ENCODE assay signal across 9 mouse cellular contexts in genomic region chr13:73116822-73117632, GRCm38 (mm10).
A peak's percentile ranks its signal among the peaks of the same experiment; 100 is the strongest.
DNase-seq lines count a peak whose midpoint lies in the region; ATAC-seq and TF ChIP-seq lines count a peak whose summit lies in the region.
"Had no signal": no experiment of that assay in that cellular context is flagged by ENCODE, and none has a peak within 500 bp of the region (broad histone marks: within the 10 kb centered on the region; RNA-seq: fewer than 3 reads in every experiment).

No protein-coding gene starts in this region.

- no peak overlapping the region; the same call in 1 of the 2 replicates for H3K4me2 ChIP-seq in intestine, embryonic 16.5 days (ENCODE audit: low read depth, low read length)
- H3K4me2 ChIP-seq in intestine, postnatal 0 days (replicated peaks; ENCODE audit: low read depth), result no peak overlapping the region
- peak overlapping the region; percentile 53 for H3K4me2 ChIP-seq in forebrain, postnatal 0 days (ENCODE audit: low read depth)
- H3K4me2 ChIP-seq in midbrain, embryonic 14.5 days (ENCODE audit: low read length), result peak overlapping the region; percentile 46

- H3K9ac ChIP-seq in intestine, embryonic 16.5 days (ENCODE audit: low read depth, low read length), result no peak overlapping the region
- H3K9ac ChIP-seq in intestine, postnatal 0 days (ENCODE audit: low read depth, low read length), result no peak overlapping the region
- H3K9ac ChIP-seq in forebrain, postnatal 0 days, result peak overlapping the region; percentile 51
- H3K9ac ChIP-seq in midbrain, embryonic 14.5 days (replicated peaks; ENCODE audit: low read length), result peak overlapping the region; percentile 40

- peak; percentile 53 for DNase-seq in MN1 (ENCODE audit: low spot score)
- DNase-seq in forebrain, postnatal 0 days, result peak; percentile 82
- peak; percentile 79 for DNase-seq in midbrain, embryonic 14.5 days
- no peak for DNase-seq in thymus, postnatal 36 days
- DNase-seq in gastrocnemius, adult 18-20 months (ENCODE audit: low spot score), result no peak
- no peak for DNase-seq in heart, postnatal 14 days

- no peak overlapping the region for H3K27ac ChIP-seq in intestine, embryonic 16.5 days (ENCODE audit: low read length)
- no peak overlapping the region for H3K27ac ChIP-seq in intestine, postnatal 0 days (ENCODE audit: low read depth, low read length)
- H3K27ac ChIP-seq in forebrain, postnatal 0 days (ENCODE audit: low read depth, low read length), result peak overlapping the region; percentile 47; the same call in 1 of the 2 replicates
- H3K27ac ChIP-seq in midbrain, embryonic 14.5 days (replicated peaks; ENCODE audit: low read depth, low read length), result peak overlapping the region; percentile 79

- no peak for TF ChIP-seq CTCF in intestine, postnatal 0 days (IDR thresholded peaks at IDR 0.05; ENCODE audit: low read depth)
- TF ChIP-seq CTCF in forebrain, postnatal 0 days (IDR thresholded peaks at IDR 0.05; ENCODE audit: low read depth), result no peak

- no peak overlapping the region for H3K4me3 ChIP-seq in intestine, embryonic 16.5 days (ENCODE audit: low read length)
- H3K4me3 ChIP-seq in intestine, postnatal 0 days (ENCODE audit: low read depth, low read length), result no peak overlapping the region
- H3K4me3 ChIP-seq in forebrain, postnatal 0 days (ENCODE audit: low read depth, low read length), result peak overlapping the region; percentile 38
- peak overlapping the region; percentile 19 for H3K4me3 ChIP-seq in midbrain, embryonic 14.5 days (replicated peaks; ENCODE audit: low read depth, low read length)

- 0 out of 2 replicates have a peak, but pooled peaks have one; percentile 26 for ATAC-seq in intestine, embryonic 16.5 days
- ATAC-seq in intestine, postnatal 0 days, result no peak
- ATAC-seq in forebrain, postnatal 0 days, result peak; percentile 97
- peak; percentile 91 for ATAC-seq in midbrain, embryonic 14.5 days (ENCODE audit: low FRiP score, low TSS enrichment)
- ATAC-seq: activated CD4-positive, CD25-positive, alpha-beta regulatory T cell, adult 4 months had no signal

- WGBS in intestine, embryonic 16.5 days, result 35% methylated on average over 22 of the region's 22 CpGs
- WGBS in intestine, postnatal 0 days, result 30% methylated on average over 22 of the region's 22 CpGs
- WGBS in forebrain, postnatal 0 days, result 12% methylated on average over 22 of the region's 22 CpGs
- 26% methylated on average over 22 of the region's 22 CpGs for WGBS in midbrain, embryonic 14.5 days

- H3K27me3 ChIP-seq in intestine, embryonic 16.5 days (replicated peaks; ENCODE audit: control insufficient read depth, insufficient read depth, low read length), result no peaks in the 10 kb centered on the region
- H3K27me3 ChIP-seq in intestine, postnatal 0 days (replicated peaks; ENCODE audit: control insufficient read depth, insufficient read depth, low read length), result 0 out of 2 replicates have a peak, but pooled peaks cover 4% of the 10 kb centered on the region
- H3K27me3 ChIP-seq in forebrain, postnatal 0 days (ENCODE audit: insufficient read depth, low read length), result no peaks in the 10 kb centered on the region; the same call in 1 of the 2 replicates
- H3K27me3 ChIP-seq in midbrain, embryonic 14.5 days (ENCODE audit: control insufficient read depth, insufficient read depth, low read length), result peaks cover 14% of the 10 kb centered on the region

- H3K36me3 ChIP-seq in intestine, embryonic 16.5 days (ENCODE audit: control insufficient read depth, insufficient read depth, low read length), result no peaks in the 10 kb centered on the region
- no peaks in the 10 kb centered on the region for H3K36me3 ChIP-seq in intestine, postnatal 0 days (ENCODE audit: control insufficient read depth, insufficient read depth)
- H3K36me3 ChIP-seq in forebrain, postnatal 0 days (ENCODE audit: insufficient read depth), result no peaks in the 10 kb centered on the region
- no peaks in the 10 kb centered on the region for H3K36me3 ChIP-seq in midbrain, embryonic 14.5 days (ENCODE audit: control insufficient read depth, insufficient read depth, low read length)

- no peaks in the 10 kb centered on the region for H3K4me1 ChIP-seq in intestine, embryonic 16.5 days (ENCODE audit: control insufficient read depth, insufficient read depth, low read length)
- no peaks in the 10 kb centered on the region for H3K4me1 ChIP-seq in intestine, postnatal 0 days (replicated peaks; ENCODE audit: control insufficient read depth, insufficient read depth, low read length)
- no peaks in the 10 kb centered on the region for H3K4me1 ChIP-seq in forebrain, postnatal 0 days (ENCODE audit: insufficient read depth)
- 0 out of 2 replicates have a peak, but pooled peaks cover 6% of the 10 kb centered on the region for H3K4me1 ChIP-seq in midbrain, embryonic 14.5 days (ENCODE audit: control insufficient read depth, insufficient read depth, low read length)

- intact Hi-C loops in heart, postnatal 14 days (cut with DNase I), result no loop called here

- no peaks in the 10 kb centered on the region for H3K9me3 ChIP-seq in intestine, embryonic 16.5 days (ENCODE audit: control insufficient read depth, low read length)
- H3K9me3 ChIP-seq in intestine, postnatal 0 days (ENCODE audit: control insufficient read depth), result no peaks in the 10 kb centered on the region
- no peaks in the 10 kb centered on the region for H3K9me3 ChIP-seq in forebrain, postnatal 0 days (ENCODE audit: low read length)
- no peaks in the 10 kb centered on the region for H3K9me3 ChIP-seq in midbrain, embryonic 14.5 days (ENCODE audit: control insufficient read depth, low read length)

Comparison
In these comparisons a context has a peak if more than half of its experiments do, and no peak if none do; other contexts are left out.
1. H3K27ac ChIP-seq: peak in forebrain, postnatal 0 days (single experiment) and midbrain, embryonic 14.5 days (single experiment); none in intestine, embryonic 16.5 days (single experiment) and intestine, postnatal 0 days (single experiment).
2. H3K4me2 ChIP-seq: peak in forebrain, postnatal 0 days (single experiment) and midbrain, embryonic 14.5 days (single experiment); none in intestine, embryonic 16.5 days (single experiment) and intestine, postnatal 0 days (single experiment).
3. H3K4me3 ChIP-seq: peak in forebrain, postnatal 0 days (single experiment) and midbrain, embryonic 14.5 days (single experiment); none in intestine, embryonic 16.5 days (single experiment) and intestine, postnatal 0 days (single experiment).
4. H3K9ac ChIP-seq: peak in forebrain, postnatal 0 days (single experiment) and midbrain, embryonic 14.5 days (single experiment); none in intestine, embryonic 16.5 days (single experiment) and intestine, postnatal 0 days (single experiment).
5. DNase-seq: peak in MN1 (single experiment), forebrain, postnatal 0 days (single experiment) and midbrain, embryonic 14.5 days (single experiment); none in thymus, postnatal 36 days (0 of 2), gastrocnemius, adult 18-20 months (single experiment) and heart, postnatal 14 days (0 of 2).